ENCODE assay signal across 9 mouse cellular contexts in genomic region chr14:79562745-79563144, GRCm38 (mm10). TPM values are rescaled to one million over a fixed set of nuclear protein-coding genes. Genes with fewer than 3 reads are reported as not detected.
DNase-seq lines count a peak whose midpoint lies in the region; ATAC-seq and TF ChIP-seq lines count a peak whose summit lies in the region.
"Had no signal": no experiment of that assay in that cellular context is flagged by ENCODE, and none has a peak within 500 bp of the region (broad histone marks: within the 10 kb centered on the region; RNA-seq: fewer than 3 reads in every experiment).

No protein-coding gene starts in this region.

- H3K9ac ChIP-seq in forebrain, postnatal 0 days, result no peak overlapping the region
- H3K9ac ChIP-seq in forebrain, embryonic 12.5 days, result no peak overlapping the region
- no peak overlapping the region for H3K9ac ChIP-seq in embryonic facial prominence, embryonic 15.5 days
- no peak overlapping the region for H3K9ac ChIP-seq in liver, embryonic 11.5 days (ENCODE audit: low read depth, low read length)
- H3K9ac ChIP-seq: limb, embryonic 12.5 days had no signal

- H3K79me2 ChIP-seq in C2C12 (ENCODE audit: control insufficient read depth, insufficient read depth), result no peaks in the 10 kb centered on the region

- ATAC-seq in forebrain, postnatal 0 days, result no peak
- no peak for ATAC-seq in forebrain, embryonic 12.5 days (ENCODE audit: low FRiP score)
- ATAC-seq in embryonic facial prominence, embryonic 15.5 days (ENCODE audit: insufficient number of reproducible peaks, low FRiP score, low TSS enrichment, low read depth), result no peak
- peak; percentile 61; the same call in 1 of the 2 replicates for ATAC-seq in liver, embryonic 11.5 days (replicated peaks; ENCODE audit: low FRiP score)

- no peaks in the 10 kb centered on the region for H3K79me3 ChIP-seq in C2C12 (ENCODE audit: low read depth)

- H3K4me3 ChIP-seq in forebrain, postnatal 0 days (ENCODE audit: low read depth, low read length), result no peak overlapping the region
- no peak overlapping the region for H3K4me3 ChIP-seq in forebrain, embryonic 12.5 days (replicated peaks)
- no peak overlapping the region for H3K4me3 ChIP-seq in C2C12 (ENCODE audit: insufficient read depth, poor library complexity, severe bottlenecking)
- H3K4me3 ChIP-seq in embryonic facial prominence, embryonic 15.5 days (replicated peaks), result no peak overlapping the region
- no peak overlapping the region for H3K4me3 ChIP-seq in liver, embryonic 11.5 days (ENCODE audit: low read depth, low read length)
- H3K4me3 ChIP-seq: limb, embryonic 12.5 days had no signal

- H3K4me1 ChIP-seq in forebrain, postnatal 0 days (ENCODE audit: insufficient read depth), result no peaks in the 10 kb centered on the region
- H3K4me1 ChIP-seq in forebrain, embryonic 12.5 days, result no peaks in the 10 kb centered on the region
- H3K4me1 ChIP-seq in embryonic facial prominence, embryonic 15.5 days, result peaks cover 12% of the 10 kb centered on the region; the same call in 1 of the 2 replicates
- H3K4me1 ChIP-seq in liver, embryonic 11.5 days (replicated peaks; ENCODE audit: control insufficient read depth, insufficient read depth, low read length), result no peaks in the 10 kb centered on the region
- H3K4me1 ChIP-seq: limb, embryonic 12.5 days had no signal

- 23% methylated on average over 5 of the region's 5 CpGs for WGBS in forebrain, postnatal 0 days
- WGBS in forebrain, embryonic 12.5 days, result 25% methylated on average over 5 of the region's 5 CpGs
- WGBS in embryonic facial prominence, embryonic 15.5 days, result 26% methylated on average over 5 of the region's 5 CpGs
- WGBS in liver, embryonic 11.5 days, result 25% methylated on average over 5 of the region's 5 CpGs

- no peaks in the 10 kb centered on the region for H3K27me3 ChIP-seq in forebrain, postnatal 0 days (ENCODE audit: insufficient read depth, low read length)
- no peaks in the 10 kb centered on the region for H3K27me3 ChIP-seq in forebrain, embryonic 12.5 days
- H3K27me3 ChIP-seq in C2C12 (ENCODE audit: control insufficient read depth, insufficient read depth, insufficient read length), result no peaks in the 10 kb centered on the region
- H3K27me3 ChIP-seq in embryonic facial prominence, embryonic 15.5 days, result no peaks in the 10 kb centered on the region
- no peaks in the 10 kb centered on the region for H3K27me3 ChIP-seq in liver, embryonic 11.5 days (replicated peaks; ENCODE audit: control insufficient read depth, insufficient read depth, low read length)
- H3K27me3 ChIP-seq: limb, embryonic 12.5 days had no signal

- H3ac ChIP-seq in C2C12 (ENCODE audit: control insufficient read depth, insufficient read length, low read depth), result no peak overlapping the region

- no peak overlapping the region for H3K27ac ChIP-seq in forebrain, postnatal 0 days (ENCODE audit: low read depth, low read length)
- no peak overlapping the region for H3K27ac ChIP-seq in forebrain, embryonic 12.5 days
- H3K27ac ChIP-seq in embryonic facial prominence, embryonic 15.5 days (replicated peaks), result 0 out of 2 replicates have a peak overlapping the region, but pooled peaks have one; percentile 28
- H3K27ac ChIP-seq in liver, embryonic 11.5 days (ENCODE audit: low read depth, low read length), result no peak overlapping the region
- H3K27ac ChIP-seq: limb, embryonic 12.5 days had no signal

- TF ChIP-seq CTCF in forebrain, postnatal 0 days (IDR thresholded peaks at IDR 0.05; ENCODE audit: low read depth), result peak; percentile 56
- peak; percentile 44 for TF ChIP-seq CTCF in C2C12 (IDR thresholded peaks at IDR 0.05; ENCODE audit: control insufficient read depth, insufficient read depth, insufficient read length)

- intact Hi-C loops in heart, postnatal 36 days (cut with DNase I), result loop anchor here (1.0 to 2.0 kb wide), 2 partner anchors 54 to 82 kb away; no protein-coding TSS in a partner anchor

- no peaks in the 10 kb centered on the region for H3K36me3 ChIP-seq in forebrain, postnatal 0 days (ENCODE audit: insufficient read depth)
- no peaks in the 10 kb centered on the region for H3K36me3 ChIP-seq in forebrain, embryonic 12.5 days (replicated peaks)
- H3K36me3 ChIP-seq in C2C12 (ENCODE audit: control insufficient read depth, insufficient read depth), result no peaks in the 10 kb centered on the region
- H3K36me3 ChIP-seq in embryonic facial prominence, embryonic 15.5 days, result peaks cover 21% of the 10 kb centered on the region
- peaks cover 16% of the 10 kb centered on the region; the same call in 1 of the 2 replicates for H3K36me3 ChIP-seq in liver, embryonic 11.5 days (ENCODE audit: control insufficient read depth, insufficient read depth, low read length)

- no peak overlapping the region for H3K4me2 ChIP-seq in forebrain, postnatal 0 days (ENCODE audit: low read depth)
- H3K4me2 ChIP-seq in forebrain, embryonic 12.5 days, result no peak overlapping the region
- H3K4me2 ChIP-seq in embryonic facial prominence, embryonic 15.5 days (replicated peaks), result no peak overlapping the region
- no peak overlapping the region for H3K4me2 ChIP-seq in liver, embryonic 11.5 days
- H3K4me2 ChIP-seq: limb, embryonic 12.5 days had no signal

- no peaks in the 10 kb centered on the region for H3K9me3 ChIP-seq in forebrain, postnatal 0 days (ENCODE audit: low read length)
- no peaks in the 10 kb centered on the region for H3K9me3 ChIP-seq in forebrain, embryonic 12.5 days
- no peaks in the 10 kb centered on the region for H3K9me3 ChIP-seq in embryonic facial prominence, embryonic 15.5 days (replicated peaks)
- H3K9me3 ChIP-seq in liver, embryonic 11.5 days (ENCODE audit: control insufficient read depth, low read length), result no peaks in the 10 kb centered on the region
- H3K9me3 ChIP-seq: limb, embryonic 12.5 days had no signal

- no peak for DNase-seq in forebrain, postnatal 0 days
- DNase-seq in adrenal gland, postnatal 36 days, result peak; percentile 53 to 72
- peak; percentile 61 to 71 for DNase-seq in heart, postnatal 36 days
- DNase-seq in liver, embryonic 11.5 days (ENCODE audit: low spot score), result no peak
- DNase-seq in retina, embryonic 14.5 days (ENCODE audit: low spot score), result peak; percentile 66

TF ChIP-seq in C2C12, 6 proteins besides CTCF, POLR2A, EP300 and RAD21:
- no peak for TF ChIP-seq FOSL1 (IDR thresholded peaks at IDR 0.05; ENCODE audit: insufficient read depth, low read length, poor library complexity, severe bottlenecking)
- no peak for TF ChIP-seq CEBPB (IDR thresholded peaks at IDR 0.05; ENCODE audit: low read depth)
- TF ChIP-seq MAX (IDR thresholded peaks at IDR 0.05), result no peak
- no peak for TF ChIP-seq MYOD1 (IDR thresholded peaks at IDR 0.05; ENCODE audit: control insufficient read depth, insufficient read length, low read depth)
- no peak for TF ChIP-seq MYOG (IDR thresholded peaks at IDR 0.05; ENCODE audit: control insufficient read depth, extremely low read depth, insufficient read length)
- TF ChIP-seq USF1 (IDR thresholded peaks at IDR 0.05; ENCODE audit: low read depth), result no peak

RNA-seq across cellular contexts. Expression of gene Sugt1, which starts 24.7 kb away (rescaled TPM):
- 41.5 and 50.9 TPM in 2 replicates for total RNA-seq in forebrain, postnatal 0 days (2014; rRNA removed)
- polyA plus RNA-seq in forebrain, postnatal 0 days (2015; fragmentation: Nextera tagmentation; extraction: Ambion mirVana), result 93.7 and 107 TPM in 2 replicates
- polyA plus RNA-seq in forebrain, embryonic 12.5 days (2016; fragmentation: Nextera tagmentation; extraction: Ambion mirVana), result 135 and 137 TPM in 2 replicates
- polyA plus RNA-seq in C2C12 (2012; fragmentation: generic; extraction: Trizol), result 68.8 TPM
- 100 to 1,000 TPM in 1 of 2 experiments, 10 to 100 TPM in 1; 96.7 to 149 TPM for total RNA-seq in adrenal gland, postnatal 36 days (2021)
- 112 and 118 TPM in 2 replicates for polyA plus RNA-seq in embryonic facial prominence, embryonic 15.5 days (2015; fragmentation: Nextera tagmentation; extraction: Ambion mirVana)
- total RNA-seq in heart, postnatal 36 days (2021), result 10 to 100 TPM; 64.8 to 73.7 TPM
- polyA plus RNA-seq in liver, embryonic 11.5 days (2014; fragmentation: Nextera tagmentation; extraction: Ambion mirVana), result 95.0 and 95.5 TPM in 2 replicates

Comparison
In these comparisons a context has a peak if more than half of its experiments do, and no peak if none do; other contexts are left out.
1. DNase-seq: peak in adrenal gland, postnatal 36 days (2 of 2), heart, postnatal 36 days (2 of 2) and retina, embryonic 14.5 days (single experiment); none in forebrain, postnatal 0 days (single experiment) and liver, embryonic 11.5 days (single experiment).